16 mouse cellular contexts compared by ENCODE assay signal in genomic region chr2:156919796-156920195, GRCm38 (mm10). TPM values are rescaled to one million over a fixed set of nuclear protein-coding genes. Genes with fewer than 3 reads are reported as not detected.
DNase-seq lines count a peak whose midpoint lies in the region.
"Had no signal": no experiment of that assay in that cellular context is flagged by ENCODE, and none has a peak within 500 bp of the region (broad histone marks: within the 10 kb centered on the region; RNA-seq: fewer than 3 reads in every experiment).

No protein-coding gene starts in this region.

- H3K36me3 ChIP-seq in heart, embryonic 10.5 days, result no peaks in the 10 kb centered on the region
- H3K36me3 ChIP-seq: embryonic facial prominence, embryonic 12.5 days; forebrain, embryonic 15.5 days; hindbrain, embryonic 12.5 days had no signal

- 36% methylated on average over 2 of the region's 2 CpGs for WGBS in heart, embryonic 10.5 days

- H3K27ac ChIP-seq in heart, embryonic 10.5 days, result no peak overlapping the region
- H3K27ac ChIP-seq: embryonic facial prominence, embryonic 12.5 days; forebrain, embryonic 15.5 days; hindbrain, embryonic 12.5 days had no signal

- peak; percentile 71 for DNase-seq in heart, embryonic 10.5 days (ENCODE audit: low spot score)
- no peak for DNase-seq in heart, adult 9 months (ENCODE audit: low spot score in 2 of 2)
- DNase-seq in CD4-positive helper T cell, adult 2 months (ENCODE audit: low read depth, low spot score), result peak; percentile 16
- peak; percentile 47 for DNase-seq in naive thymus-derived CD4-positive, alpha-beta T cell, adult 2 months (ENCODE audit: low read depth)
- DNase-seq in thymus, postnatal 4 days, result peak; percentile 63
- no peak for DNase-seq in adrenal gland, adult (ENCODE audit: inconsistent age in 2 of 2, low spot score in 1 of 2)
- DNase-seq: adrenal gland, adult 2 months; cerebellum, adult 11 months; cerebellum, adult 9-10 months; cerebellum, postnatal 25 days; gastrocnemius, postnatal 36 days; heart, postnatal 10 days; heart, postnatal 4 days had no signal

- no peaks in the 10 kb centered on the region for H3K27me3 ChIP-seq in heart, embryonic 10.5 days (ENCODE audit: insufficient read depth, poor library complexity, severe bottlenecking)
- H3K27me3 ChIP-seq: embryonic facial prominence, embryonic 12.5 days; forebrain, embryonic 15.5 days; hindbrain, embryonic 12.5 days had no signal

- H3K4me1 ChIP-seq in heart, embryonic 10.5 days, result peaks cover 5% of the 10 kb centered on the region
- H3K4me1 ChIP-seq: forebrain, embryonic 15.5 days; hindbrain, embryonic 12.5 days had no signal

- no peaks in the 10 kb centered on the region for H3K9me3 ChIP-seq in heart, embryonic 10.5 days
- H3K9me3 ChIP-seq: forebrain, embryonic 15.5 days; hindbrain, embryonic 12.5 days had no signal

- H3K4me3 ChIP-seq in heart, embryonic 10.5 days, result no peak overlapping the region
- H3K4me3 ChIP-seq: embryonic facial prominence, embryonic 12.5 days; forebrain, embryonic 15.5 days; hindbrain, embryonic 12.5 days had no signal

RNA-seq across cellular contexts. Expression of gene Sla2, which starts 32.8 kb away (rescaled TPM):
- polyA plus RNA-seq in heart, embryonic 10.5 days (2016; fragmentation: Nextera tagmentation; extraction: Ambion mirVana), result 1.1 and 1.9 TPM in 2 replicates

RNA-seq across cellular contexts. Expression of gene Rab5if, which starts 56.9 kb away (rescaled TPM):
- polyA plus RNA-seq in heart, embryonic 10.5 days (2016; fragmentation: Nextera tagmentation; extraction: Ambion mirVana), result 197 and 198 TPM in 2 replicates

Comparison
In these comparisons a context has a peak if more than half of its experiments do, and no peak if none do; other contexts are left out.
1. DNase-seq: peak in heart, embryonic 10.5 days (single experiment), CD4-positive helper T cell, adult 2 months (single experiment), naive thymus-derived CD4-positive, alpha-beta T cell, adult 2 months (single experiment) and thymus, postnatal 4 days (single experiment); none in heart, adult 9 months (0 of 2) and adrenal gland, adult (0 of 2).